Mouse (Mus musculus) lung, adult 2 months (tissue): ENCODE measurements at regions not wholly inside any gene's neighbourhood (a gene's known extent, or its start where the extent isn't known, plus 50 kb on each side); places are given as distances from the start of the nearest gene placed in this dataset.

Source experiments
- CTCF ChIP-seq: fragments of 200-500 bp; IDR thresholded peaks from 2 replicates; pipeline ENCODE4 v1.5.1; 2011; ENCODE audit warnings: mild to moderate bottlenecking, low read length, control low read depth; ENCODE audit not compliant: insufficient read depth
- POLR2A ChIP-seq: fragments of 200-500 bp; IDR thresholded peaks from 2 replicates; pipeline ENCODE4 v1.6.1; 2011; ENCODE audit warnings: low read depth, mild to moderate bottlenecking, control low read depth, low read length, borderline replicate concordance; ENCODE audit errors: extremely low read depth

- TF ChIP-seq CTCF (no peak), POLR2A (no peak)
These were observed 304.6 kb upstream of the Pdcd1 start for GRCm38 (mm10) chr1:94356996-94357395.
